Mouse (Mus musculus): ENCODE measurements around the gene Prss36.

The Prss36 gene

DNA sequence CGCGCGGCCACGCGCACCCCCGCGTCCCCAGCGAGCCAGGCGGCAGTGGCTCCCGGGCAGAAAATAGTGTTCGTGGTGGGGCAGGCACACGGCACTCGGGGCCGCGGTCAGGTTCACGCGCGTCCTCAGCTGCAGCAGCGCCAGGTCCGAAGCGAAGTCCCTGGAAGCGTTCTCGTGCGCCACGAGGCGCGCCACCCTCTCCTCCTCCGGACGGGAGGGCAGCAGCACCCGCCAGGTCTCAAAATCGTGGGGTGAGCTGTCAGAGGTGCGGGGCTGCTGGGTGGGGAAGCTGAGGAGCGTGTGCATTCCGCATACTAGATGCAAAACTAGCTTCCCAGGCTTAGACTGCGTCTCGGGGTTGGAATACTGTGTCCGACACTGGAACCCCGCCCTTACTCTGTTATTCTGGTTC, 10.8 kb downstream of the Prss36 start:
- in situ Hi-C loops (cut with MboI; ENCODE audit: unreplicated experiment in 2 of 2): loop anchor here in 1 of 2 experiments (5.0 kb wide), 1 partner anchor 163 kb away; no protein-coding TSS in a partner anchor

- in situ Hi-C loops (cut with MboI; ENCODE audit: unreplicated experiment in 2 of 2): loop anchor here in 1 of 2 experiments (5.0 kb wide), 1 partner anchor 163 kb away; no protein-coding TSS in a partner anchor
Observed at GRCm38 (mm10) chr7:127935028-127935722, 11.3 kb downstream of the Prss36 start.

- in situ Hi-C loops (cut with MboI; ENCODE audit: unreplicated experiment in 2 of 2): no loop called here
Observed at GRCm38 (mm10) chr7:127934075-127934474, 12.4 kb downstream of the Prss36 start.

DNA sequence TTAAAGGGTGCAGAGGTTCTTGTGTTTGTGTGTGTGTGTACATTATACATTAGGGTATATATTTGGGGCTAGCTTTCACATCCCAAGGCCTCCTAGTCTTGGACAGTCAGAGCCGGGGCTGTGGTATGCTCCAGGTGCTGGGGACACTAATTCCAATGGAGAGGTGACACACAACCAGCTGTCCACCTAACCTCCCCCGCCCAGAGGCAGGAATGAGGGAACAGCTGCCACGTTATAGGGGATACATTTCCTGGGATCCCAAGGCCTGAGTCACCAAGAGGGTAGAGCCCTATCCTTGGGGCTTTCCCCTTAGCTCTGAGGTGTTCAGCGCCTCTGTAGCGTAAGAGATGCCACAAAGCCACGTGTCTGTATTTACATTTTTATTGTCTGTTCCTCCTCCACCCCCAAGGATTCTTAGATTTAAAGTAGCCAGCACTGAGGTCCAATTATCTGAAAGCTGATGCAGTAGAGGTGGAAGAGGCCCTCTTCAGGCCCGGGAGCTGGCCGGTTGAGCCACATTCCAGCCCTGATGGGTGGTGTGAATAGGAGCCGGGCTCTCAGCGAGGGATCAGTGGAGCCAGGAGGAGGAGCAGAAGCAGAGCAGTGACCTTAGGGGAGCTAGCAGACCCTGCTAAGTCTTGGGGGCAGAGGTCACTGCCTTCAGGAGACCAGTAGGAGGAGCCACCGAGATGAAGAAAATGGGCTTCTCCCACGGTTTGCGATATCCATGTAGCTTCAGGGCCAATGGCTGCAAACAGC, 14.1 kb downstream of the Prss36 start:
- in situ Hi-C loops (cut with MboI; ENCODE audit: unreplicated experiment in 2 of 2): no loop called here

GRCm38 (mm10) chr7:127931351-127932135, 15.0 kb downstream of the Prss36 start:
- in situ Hi-C loops (cut with MboI; ENCODE audit: unreplicated experiment in 2 of 2): no loop called here

GRCm38 (mm10) chr7:127930636-127931035, 15.9 kb downstream of the Prss36 start:
- in situ Hi-C loops (cut with MboI; ENCODE audit: unreplicated experiment in 2 of 2): no loop called here

DNA sequence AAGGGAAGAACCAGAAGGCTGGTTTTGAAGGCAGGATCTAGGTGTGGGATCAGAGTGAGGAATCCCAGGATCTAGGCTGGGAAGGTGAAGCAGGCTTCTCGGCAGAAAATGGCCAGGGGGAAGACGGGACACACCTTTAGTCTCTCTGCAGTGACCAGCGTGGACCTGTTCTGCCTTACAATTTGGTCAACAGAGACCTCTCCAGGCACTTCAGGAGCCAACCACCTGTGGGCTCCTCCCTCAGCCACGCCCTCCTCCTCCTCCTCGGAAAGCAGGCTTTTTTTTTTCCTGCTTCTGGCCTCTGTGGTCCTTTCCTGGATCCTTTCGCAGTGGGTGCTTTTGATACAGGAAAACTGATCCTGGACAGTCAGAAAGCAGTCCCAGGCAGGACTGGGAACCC, 16.6 kb downstream of the Prss36 start, which contains the start of gene Prss8:
Gene Prss8 (minus strand): TSS at position 182 of the 400 bp plus-strand sequence.
- in situ Hi-C loops (cut with MboI; ENCODE audit: unreplicated experiment in 2 of 2): no loop called here

DNA sequence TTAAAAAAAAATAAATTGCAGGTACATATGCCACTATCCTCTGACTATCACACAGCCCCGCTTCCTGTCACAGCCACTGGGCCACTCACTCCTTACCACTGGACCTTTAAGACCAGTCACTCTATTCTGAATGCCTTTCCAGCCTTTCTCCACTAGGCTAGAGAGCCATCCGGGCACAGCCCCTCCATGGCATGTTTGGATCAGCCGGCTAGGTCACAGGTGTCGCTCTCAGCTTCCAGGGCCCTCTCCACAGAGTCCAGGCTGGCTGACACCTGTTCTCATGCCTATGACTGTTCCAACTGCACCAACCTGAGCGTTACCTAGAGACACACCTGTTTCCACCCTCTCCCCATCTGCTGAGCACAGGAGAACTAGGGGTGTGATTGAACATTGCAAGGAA, 17.9 kb downstream of the Prss36 start:
- in situ Hi-C loops (cut with MboI; ENCODE audit: unreplicated experiment in 2 of 2): no loop called here

DNA sequence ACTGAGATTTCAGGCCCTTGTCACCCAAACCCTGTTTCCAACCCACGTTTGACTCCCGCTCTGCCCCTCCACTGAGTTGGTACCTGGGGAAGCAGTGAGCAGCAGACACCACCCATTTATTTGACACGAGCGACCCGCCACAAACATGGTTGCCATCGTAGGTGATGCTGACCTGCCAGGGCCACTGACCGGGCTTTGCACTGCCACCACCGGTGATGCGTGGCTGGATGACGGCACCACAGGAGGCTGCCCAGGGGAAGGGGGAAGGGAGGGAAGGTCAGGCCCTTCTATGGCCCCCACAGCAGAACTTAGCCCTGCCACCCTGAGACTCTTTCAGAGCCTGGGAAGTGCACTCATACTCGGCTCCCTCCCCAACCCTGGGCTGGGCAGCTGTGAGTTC, 18.8 kb downstream of the Prss36 start:
- in situ Hi-C loops (cut with MboI; ENCODE audit: unreplicated experiment in 2 of 2): no loop called here

DNA sequence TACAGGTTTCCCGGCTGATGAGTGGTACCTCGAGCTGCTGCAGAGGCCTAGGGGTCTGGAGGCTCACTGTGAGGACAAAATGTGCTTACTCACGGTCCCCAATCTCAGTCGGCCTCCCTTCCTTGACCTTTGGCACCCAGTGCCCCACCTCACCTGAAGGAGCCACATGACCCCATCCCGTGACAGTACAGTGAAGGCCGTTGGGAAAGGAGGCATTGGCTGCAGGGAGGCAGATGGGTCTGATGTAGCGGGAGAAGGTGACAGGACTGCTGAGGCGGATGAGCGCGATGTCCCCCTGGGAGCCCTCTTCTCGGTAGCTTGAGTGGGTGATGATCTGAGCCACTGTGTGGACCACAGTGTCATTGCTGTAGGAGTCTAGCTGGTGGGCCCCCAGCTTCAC, 19.7 kb downstream of the Prss36 start:
- in situ Hi-C loops (cut with MboI; ENCODE audit: unreplicated experiment in 2 of 2): no loop called here

GRCm38 (mm10) chr7:127926066-127926465, 20.5 kb downstream of the Prss36 start:
- in situ Hi-C loops (cut with MboI; ENCODE audit: unreplicated experiment in 2 of 2): no loop called here

GRCm38 (mm10) chr7:127925252-127925651, 21.3 kb downstream of the Prss36 start:
- in situ Hi-C loops (cut with MboI; ENCODE audit: unreplicated experiment in 2 of 2): no loop called here

GRCm38 (mm10) chr7:127923714-127924113, 22.8 kb downstream of the Prss36 start:
- in situ Hi-C loops (cut with MboI; ENCODE audit: unreplicated experiment in 2 of 2): no loop called here

DNA sequence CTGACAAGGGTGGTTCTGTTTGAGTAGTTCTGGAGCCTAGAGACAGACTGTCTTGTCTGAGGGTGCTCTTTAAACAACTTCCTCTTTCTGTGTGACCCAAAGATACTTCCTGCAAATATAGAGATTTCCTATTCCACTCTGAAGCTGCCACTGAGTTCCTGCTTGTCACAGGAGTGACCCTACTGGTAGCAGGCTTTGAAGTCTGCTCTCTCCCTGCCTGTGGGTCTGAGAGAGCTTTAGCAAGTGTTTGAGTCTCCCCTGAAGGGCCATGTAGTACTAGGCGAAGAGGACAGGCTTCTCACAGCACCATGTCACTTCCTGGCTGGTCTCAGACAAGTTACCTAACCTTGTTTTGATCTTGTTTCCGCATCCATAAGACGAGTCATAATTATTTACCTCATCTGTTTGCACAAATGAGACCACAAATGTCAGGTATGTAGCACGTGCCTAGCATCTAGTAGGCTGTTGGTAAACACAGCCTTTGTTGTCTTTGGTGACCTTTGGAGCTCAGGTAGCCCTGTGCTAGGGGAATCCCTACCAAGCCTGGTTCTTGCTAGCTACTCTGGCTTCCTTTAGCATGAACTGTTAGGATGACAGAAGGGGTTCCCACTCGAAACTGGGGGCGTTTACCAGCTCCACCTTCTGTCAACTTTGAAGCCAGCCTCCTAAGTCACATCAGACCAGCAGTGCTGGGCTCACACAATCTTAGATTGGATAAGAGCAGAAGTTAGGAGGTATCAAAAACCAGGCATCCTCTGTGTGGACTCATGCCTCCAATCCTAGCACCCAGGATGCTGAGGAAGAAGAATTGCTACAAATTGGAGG, 23.9 kb downstream of the Prss36 start:
- in situ Hi-C loops (cut with MboI; ENCODE audit: unreplicated experiment in 2 of 2): no loop called here

DNA sequence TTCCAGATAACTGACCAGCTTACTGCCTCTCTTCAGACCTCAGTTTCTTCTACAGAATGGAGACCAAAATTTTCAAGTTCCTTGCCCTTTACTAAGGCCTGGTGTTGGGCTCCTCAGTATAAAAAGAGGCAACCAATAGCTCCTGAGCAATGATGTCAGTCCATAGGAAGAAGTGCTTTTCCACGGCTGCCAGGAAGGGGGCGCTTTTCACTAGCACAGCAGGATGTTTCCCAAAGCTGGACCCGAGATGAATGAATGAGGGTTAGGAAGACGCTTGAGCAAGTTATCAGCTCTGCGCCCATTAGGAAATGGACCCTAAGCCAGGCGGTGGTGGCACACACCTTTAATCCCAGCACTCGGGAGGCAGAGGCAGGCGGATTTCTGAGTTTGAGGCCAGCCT, 25.0 kb downstream of the Prss36 start:
- in situ Hi-C loops (cut with MboI; ENCODE audit: unreplicated experiment in 2 of 2): no loop called here

DNA sequence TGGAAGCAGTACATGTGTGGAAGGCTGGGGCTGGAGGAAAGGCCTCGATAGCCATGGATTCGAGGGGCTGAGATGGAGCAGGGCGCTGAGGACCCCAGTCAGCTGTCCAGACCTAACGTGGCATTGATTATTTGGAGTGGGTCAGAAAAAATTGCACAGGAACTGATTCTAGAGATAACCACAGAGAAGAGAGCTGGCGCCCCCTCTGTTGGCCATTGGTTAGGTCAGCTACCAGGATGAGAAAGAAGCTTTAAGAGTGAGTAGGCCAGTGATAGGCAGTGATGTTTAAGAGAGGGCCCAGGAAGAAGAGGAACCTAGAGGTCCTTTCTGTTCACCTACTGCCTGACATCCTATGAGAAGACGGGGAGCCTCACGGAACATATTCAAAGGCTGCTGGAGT, 27.2 kb downstream of the Prss36 start:
- in situ Hi-C loops (cut with MboI; ENCODE audit: unreplicated experiment in 2 of 2): no loop called here

DNA sequence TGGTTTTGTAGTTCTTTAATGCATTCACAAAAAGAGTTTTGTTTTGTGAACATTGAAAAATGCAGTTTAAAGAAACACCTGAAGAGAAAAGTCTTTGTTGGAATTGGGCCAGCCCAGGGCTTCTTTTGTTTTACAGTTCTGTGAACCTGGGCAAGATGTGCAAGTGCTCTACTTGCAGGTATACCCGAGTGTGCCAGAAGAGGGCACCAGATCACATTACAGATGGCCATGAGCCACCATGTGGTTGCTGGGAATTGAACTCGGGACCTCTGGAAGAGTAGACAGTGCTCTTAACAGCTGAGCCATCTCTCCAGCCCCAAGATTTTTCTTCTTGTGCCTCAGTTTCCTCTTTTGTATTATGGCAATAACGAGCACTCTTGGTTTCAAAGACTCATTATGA, 28.3 kb downstream of the Prss36 start:
- in situ Hi-C loops (cut with MboI; ENCODE audit: unreplicated experiment in 2 of 2): no loop called here

- in situ Hi-C loops (cut with MboI; ENCODE audit: unreplicated experiment in 2 of 2): no loop called here
Observed at GRCm38 (mm10) chr7:127915293-127915692, 31.2 kb downstream of the Prss36 start.

DNA sequence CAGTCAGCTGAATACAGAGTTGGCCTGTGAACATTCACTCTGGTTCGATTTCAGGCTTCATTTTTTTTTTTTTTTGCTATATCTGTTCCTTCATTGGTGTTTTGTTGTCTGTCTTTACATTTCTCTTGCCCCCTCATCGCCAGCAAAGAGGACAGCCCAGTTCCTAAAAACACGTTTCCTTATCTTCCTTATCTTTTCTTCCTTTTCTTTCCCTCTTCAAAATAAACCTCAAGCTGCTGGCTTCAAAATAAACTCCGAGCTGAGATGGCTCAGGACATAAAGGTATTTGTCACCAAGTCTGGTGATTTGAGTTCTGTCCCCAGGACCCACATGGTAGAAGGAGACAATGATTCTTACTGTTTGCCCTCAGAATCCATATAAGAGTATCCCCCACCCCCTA, 33.6 kb downstream of the Prss36 start:
- in situ Hi-C loops (cut with MboI; ENCODE audit: unreplicated experiment in 2 of 2): no loop called here

DNA sequence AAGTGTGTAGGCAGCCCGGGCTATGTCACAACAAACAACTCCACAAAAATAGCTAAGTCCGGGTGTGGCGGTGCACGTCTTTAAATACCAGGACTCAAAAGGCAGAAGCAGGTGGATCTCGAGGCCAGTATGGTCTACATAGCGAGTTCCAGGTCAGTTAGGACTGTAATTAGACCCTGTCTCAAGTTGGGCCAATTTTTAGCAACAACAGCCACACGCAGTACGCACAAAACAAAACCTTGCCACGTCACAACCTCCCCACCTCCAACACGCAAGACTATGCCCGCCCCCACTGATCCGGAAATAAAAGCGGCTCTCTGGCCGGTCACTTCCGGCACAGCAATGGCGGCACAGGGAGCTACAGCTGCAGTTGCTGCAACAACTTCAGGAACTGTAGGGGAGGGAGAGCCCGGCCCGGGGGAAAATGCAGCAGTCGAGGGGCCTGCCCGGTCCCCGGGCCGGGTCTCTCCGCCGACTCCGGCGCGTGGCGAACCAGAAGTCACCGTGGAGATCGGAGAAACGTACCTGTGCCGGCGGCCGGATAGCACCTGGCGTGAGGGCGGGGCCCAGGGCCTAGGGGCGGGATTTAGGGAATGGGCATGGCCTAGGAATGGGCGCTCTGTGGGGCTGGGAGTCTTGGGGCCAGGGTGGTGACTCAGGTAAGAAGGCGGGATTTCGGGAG, 34.2 kb downstream of the Prss36 start, which contains the start of gene Kat8:
Gene Kat8 (plus strand): TSS at position 327 of the 682 bp plus-strand sequence.
- in situ Hi-C loops (cut with MboI; ENCODE audit: unreplicated experiment in 2 of 2): no loop called here
